Mouse (Mus musculus) liver, embryonic 14.5 days (tissue): ENCODE measurements around the gene Slamf7. TPM values are rescaled to one million over a fixed set of nuclear protein-coding genes. Genes with fewer than 3 reads are reported as not detected.

Source experiments
- ATAC-seq: fragments of 200-750 bp; cut with Nextera tagmentation; 2 replicates; pipeline ENCODE4 v1.8.0; 2017; ENCODE audit warnings: moderate number of reproducible peaks, mild to moderate bottlenecking, moderate library complexity; ENCODE audit not compliant: insufficient read depth
- DNase-seq, 3 experiments: peaks; one replicate each; pipeline ENCODE4 v3.0.0-alpha.2; 2012 to 2013; ENCODE audit warnings: low read depth in 3 of 3, low spot score in 3 of 3
- H3K27ac ChIP-seq: fragments of 300-500 bp; sonication (generic); 2 replicates; pipeline ENCODE4 v1.5.1; 2014; ENCODE audit warnings: moderate library complexity, mild to moderate bottlenecking, control low read depth, inconsistent platforms
- H3K27me3 ChIP-seq: fragments of 300-500 bp; sonication (generic); 2 replicates; pipeline ENCODE4 v1.6.1; 2014; ENCODE audit warnings: mild to moderate bottlenecking, low read length, moderate library complexity; ENCODE audit not compliant: control insufficient read depth, insufficient read depth
- H3K36me3 ChIP-seq: fragments of 300-500 bp; sonication (generic); replicated peaks from 2 replicates; pipeline ENCODE4 v1.6.1; 2014; ENCODE audit warnings: low read depth; ENCODE audit not compliant: control insufficient read depth, insufficient read depth
- H3K4me1 ChIP-seq, 2 experiments: fragments of 200-500 bp in 1 of 2; fragments of 300-500 bp in 1 of 2; sonication (generic) in 1 of 2; replicated peaks; 2 replicates each; pipeline ENCODE4 v1.6.1; 2012 to 2014; ENCODE audit warnings: antibody characterized with exemption in 1 of 2, inconsistent platforms in 1 of 2, low read length in 1 of 2; ENCODE audit not compliant: control insufficient read depth in 2 of 2, insufficient read depth in 2 of 2
- H3K4me2 ChIP-seq: fragments of 300-500 bp; sonication (generic); 2 replicates; pipeline ENCODE4 v1.6.1; 2014; ENCODE audit warnings: low read depth, mild to moderate bottlenecking, control low read depth, moderate library complexity
- H3K4me3 ChIP-seq, 2 experiments: fragments of 200-500 bp in 1 of 2; fragments of 300-500 bp in 1 of 2; sonication (generic) in 1 of 2; 2 replicates each; pipeline ENCODE4 v1.5.1; 2012 to 2014; ENCODE audit warnings: low read depth in 2 of 2, low read length in 2 of 2, mild to moderate bottlenecking in 2 of 2, control low read depth in 1 of 2, inconsistent platforms in 1 of 2, moderate library complexity in 1 of 2; ENCODE audit not compliant: insufficient read depth in 1 of 2
- H3K9ac ChIP-seq: fragments of 300-500 bp; sonication (generic); replicated peaks from 2 replicates; pipeline ENCODE4 v1.6.1; 2014; ENCODE audit warnings: mild to moderate bottlenecking, control low read depth, moderate library complexity
- H3K9me3 ChIP-seq: fragments of 300-500 bp; sonication (generic); 2 replicates; pipeline ENCODE4 v1.6.1; 2016; ENCODE audit warnings: low read length, mixed read lengths; ENCODE audit not compliant: control insufficient read depth
- CTCF ChIP-seq: IDR thresholded peaks from 2 replicates; pipeline ENCODE4 v1.5.1; 2016; ENCODE audit warnings: antibody characterized with exemption, low read depth, control low read depth
- EP300 ChIP-seq: IDR thresholded peaks from 2 replicates; pipeline ENCODE4 v1.6.1; 2016; ENCODE audit warnings: antibody characterized with exemption, low read depth
- WGBS: fragments of 180-500 bp; shearing (Covaris S2); extraction: QIAGEN DNeasy Blood & Tissue Kit; methylation state at CpG from one replicate; pipeline ENCODE4 v1.1.7; 2014; ENCODE audit not compliant: insufficient replicate concordance; 5-methylcytosine and 5-hydroxymethylcytosine counted together
- polyA plus RNA-seq, 2 experiments: library from polyadenylated mRNA; depleted of rRNA in 1 of 2; stranded (reverse) in 1 of 2; unstranded in 1 of 2; fragments of >200 nt; fragmentation: Nextera tagmentation in 1 of 2; extraction: Ambion mirVana in 1 of 2; gene quantifications; 2 replicates each; pipeline versions ENCODE4 v1.2.1 to v1.2.3; 2012 to 2014

The Slamf7 gene
- polyA plus RNA-seq, 2 experiments: 0.03 to 0.17 TPM

DNA sequence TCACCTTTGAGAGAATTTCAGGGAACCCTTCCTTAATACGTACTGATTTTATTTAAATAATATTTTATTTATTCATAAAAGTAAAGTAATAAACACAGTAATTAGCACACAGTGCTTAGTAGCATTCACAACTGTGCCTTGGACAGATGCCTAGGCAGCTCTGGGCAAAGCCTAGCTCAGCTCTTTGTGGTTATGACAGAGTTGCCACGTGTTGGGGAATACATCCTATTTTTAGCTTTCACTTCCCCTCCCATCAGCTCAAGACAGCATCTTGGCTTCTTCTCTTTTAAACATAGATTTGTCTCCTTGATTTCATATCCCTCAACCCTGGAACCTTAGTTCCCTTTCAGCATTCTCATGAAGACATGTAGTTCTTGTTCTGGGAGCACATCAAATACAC lies 21.4 kb downstream of the Slamf7 start:
- Histone ChIP-seq H3K4me3 (no peak overlapping the region), H3K9ac (no peak overlapping the region), H3K27ac (no peak overlapping the region), H3K4me1 (peaks cover 0 to 2% of the 10 kb centered on the region in 2 experiments; a peak in 1 of 4 replicates), H3K36me3 (no peaks in the 10 kb centered on the region), H3K9me3 (no peaks in the 10 kb centered on the region), H3K27me3 (no peaks in the 10 kb centered on the region), H3K4me2 (no peak overlapping the region)
- no peak for TF ChIP-seq CTCF
- no peak for TF ChIP-seq EP300
- DNase-seq (no peak), ATAC-seq (no peak)
- 25% methylated on average over 2 of the region's 2 CpGs for WGBS

DNA sequence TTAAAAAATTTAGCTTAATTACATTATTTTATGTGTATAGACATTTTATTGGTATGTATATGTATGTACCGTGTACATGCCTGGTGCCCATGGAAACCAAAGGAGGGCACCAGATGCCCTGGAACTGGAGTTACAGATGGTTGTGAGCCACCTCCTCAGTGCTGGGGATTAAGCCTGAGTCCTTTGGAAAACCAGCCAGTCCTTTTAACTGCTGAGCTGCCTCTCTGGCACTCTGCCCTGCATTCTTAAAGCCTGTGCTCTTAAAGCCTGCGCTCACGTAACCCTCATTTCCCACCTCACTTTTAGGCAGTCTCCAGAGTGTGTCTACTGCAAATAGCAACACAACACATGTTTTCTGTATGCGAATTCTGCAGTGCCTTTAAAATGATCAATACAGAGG lies 21.9 kb downstream of the Slamf7 start:
- DNase-seq (no peak), ATAC-seq (no peak)
- Histone ChIP-seq H3K27ac (no peak overlapping the region), H3K4me3 (no peak overlapping the region), H3K36me3 (no peaks in the 10 kb centered on the region), H3K4me1 (peaks cover 0 to 2% of the 10 kb centered on the region in 2 experiments; a peak in 1 of 4 replicates), H3K9me3 (no peaks in the 10 kb centered on the region), H3K27me3 (no peaks in the 10 kb centered on the region), H3K9ac (no peak overlapping the region), H3K4me2 (no peak overlapping the region)
- no peak for TF ChIP-seq CTCF
- no peak for TF ChIP-seq EP300
- 61% methylated on average over 4 of the region's 4 CpGs for WGBS

GRCm38 (mm10) chr1:171630041-171630440 lies 22.8 kb downstream of the Slamf7 start:
- Histone ChIP-seq H3K27me3 (no peaks in the 10 kb centered on the region), H3K4me2 (no peak overlapping the region), H3K36me3 (no peaks in the 10 kb centered on the region), H3K27ac (no peak overlapping the region), H3K9me3 (no peaks in the 10 kb centered on the region), H3K4me3 (no peak overlapping the region), H3K4me1 (peaks cover 0 to 2% of the 10 kb centered on the region in 2 experiments; a peak in 1 of 4 replicates), H3K9ac (no peak overlapping the region)
- 67% methylated on average over 7 of the region's 7 CpGs for WGBS
- TF ChIP-seq EP300 (no peak), CTCF (no peak)
- DNase-seq (no peak), ATAC-seq (no peak)

GRCm38 (mm10) chr1:171629168-171629567 lies 23.7 kb downstream of the Slamf7 start:
- no peak overlapping the region for H3K27ac ChIP-seq
- 31% methylated on average over 6 of the region's 6 CpGs for WGBS

DNA sequence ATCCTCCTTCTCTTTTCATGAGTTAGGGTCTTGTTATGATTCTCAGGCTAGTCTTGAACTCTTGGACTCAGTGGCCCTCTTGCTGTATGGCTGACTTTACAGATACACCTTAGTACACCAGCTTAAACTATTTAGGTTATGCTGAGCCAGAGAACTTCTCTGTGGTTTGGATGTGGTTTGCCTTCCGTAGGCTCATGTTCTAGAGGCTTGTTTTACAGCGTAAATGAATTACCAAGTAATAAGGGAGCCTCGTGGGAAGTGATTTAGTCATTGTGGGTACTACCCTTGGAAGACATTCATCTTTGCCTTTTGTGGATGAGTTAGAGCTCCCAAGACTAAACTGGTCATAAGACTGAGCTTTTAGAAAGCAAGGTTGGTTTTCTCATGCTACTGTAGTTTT lies 25.0 kb downstream of the Slamf7 start:
- H3K36me3 ChIP-seq: no peaks in the 10 kb centered on the region
- H3K9ac ChIP-seq: no peak overlapping the region
- TF ChIP-seq CTCF: no peak
- TF ChIP-seq EP300: no peak
- DNase-seq (no peak), ATAC-seq (no peak)
- no peak overlapping the region for H3K4me2 ChIP-seq
- no peaks in the 10 kb centered on the region for H3K27me3 ChIP-seq
- 47% methylated on average over 3 of the region's 3 CpGs for WGBS
- H3K4me1 ChIP-seq: peaks cover 0 to 2% of the 10 kb centered on the region in 2 experiments; a peak in 1 of 4 replicates
- no peak overlapping the region for H3K4me3 ChIP-seq
- no peaks in the 10 kb centered on the region for H3K9me3 ChIP-seq
- H3K27ac ChIP-seq: no peak overlapping the region

More at GRCm38 (mm10) chr1:171629168-171629567, 23.7 kb downstream of the Slamf7 start:
- no peaks in the 10 kb centered on the region for H3K27me3 ChIP-seq
- no peak overlapping the region for H3K4me3 ChIP-seq
- TF ChIP-seq EP300: no peak
- TF ChIP-seq CTCF: no peak
- DNase-seq (no peak), ATAC-seq (no peak)
- no peaks in the 10 kb centered on the region for H3K36me3 ChIP-seq
- peaks cover 0 to 2% of the 10 kb centered on the region in 2 experiments; a peak in 1 of 4 replicates for H3K4me1 ChIP-seq
- no peak overlapping the region for H3K9ac ChIP-seq
- no peaks in the 10 kb centered on the region for H3K9me3 ChIP-seq
- no peak overlapping the region for H3K4me2 ChIP-seq
